Mouse (Mus musculus): ENCODE results near the gene 1700056E22Rik. TPM values are rescaled to one million over a fixed set of nuclear protein-coding genes. Genes with fewer than 3 reads are reported as not detected.

The 1700056E22Rik gene
- polyA plus RNA-seq, 1 experiment from 2014 or later = 1.1 TPM

- H3K4me2 ChIP-seq = no peak overlapping the region
- H3K36me3 ChIP-seq = no peaks in the 10 kb centered on the region
- WGBS = 75% methylated on average over 3 of the region's 3 CpGs
- H3K4me3 ChIP-seq = no peak overlapping the region
- no peaks in the 10 kb centered on the region for H3K9me3 ChIP-seq
- H3K27ac ChIP-seq = no peak overlapping the region
- H3K4me1 ChIP-seq = 0 out of 2 replicates have a peak, but pooled peaks cover 2% of the 10 kb centered on the region
- no peaks in the 10 kb centered on the region for H3K27me3 ChIP-seq
- ATAC-seq (ENCODE audit: borderline replicate concordance, extremely low read depth, low FRiP score, low TSS enrichment) = no peak
- H3K9ac ChIP-seq = no peak overlapping the region
Observed at GRCm38 (mm10) chr1:184014091-184014490, 20.0 kb downstream of the 1700056E22Rik start.

GRCm38 (mm10) chr1:184013106-184013505 is 21.0 kb downstream of the 1700056E22Rik start, which contains the start of gene Dusp10:
TSS of gene Dusp10 (plus strand) at chr1:184013302.
- H3K9ac ChIP-seq = no peak within 1 kb of the TSS
- no peak within 1 kb of the TSS for H3K27ac ChIP-seq
- H3K36me3 ChIP-seq = no peaks in the 10 kb centered on the region
- no peaks in the 10 kb centered on the region for H3K9me3 ChIP-seq
- WGBS = 74% methylated on average over 4 of the region's 4 CpGs
- H3K4me1 ChIP-seq = 0 out of 2 replicates have a peak, but pooled peaks cover 2% of the 10 kb centered on the region
- H3K4me2 ChIP-seq = no peak within 1 kb of the TSS
- no peaks in the 10 kb centered on the region for H3K27me3 ChIP-seq
- ATAC-seq (ENCODE audit: borderline replicate concordance, extremely low read depth, low FRiP score, low TSS enrichment) = no peak
- no peak within 1 kb of the TSS for H3K4me3 ChIP-seq

GRCm38 (mm10) chr1:184011311-184011710 is 22.8 kb downstream of the 1700056E22Rik start:
- no peak for ATAC-seq (ENCODE audit: borderline replicate concordance, extremely low read depth, low FRiP score, low TSS enrichment)
- no peaks in the 10 kb centered on the region for H3K36me3 ChIP-seq
- no peaks in the 10 kb centered on the region for H3K27me3 ChIP-seq
- no peak overlapping the region for H3K9ac ChIP-seq
- no peak overlapping the region for H3K27ac ChIP-seq
- H3K4me1 ChIP-seq = 0 out of 2 replicates have a peak, but pooled peaks cover 1% of the 10 kb centered on the region
- no peak overlapping the region for H3K4me3 ChIP-seq
- no peak overlapping the region for H3K4me2 ChIP-seq
- 94% methylated on average over 6 of the region's 6 CpGs for WGBS
- no peaks in the 10 kb centered on the region for H3K9me3 ChIP-seq

GRCm38 (mm10) chr1:184006086-184006485 is 28.0 kb downstream of the 1700056E22Rik start:
- Histone ChIP-seq H3K9ac (no peak overlapping the region), H3K4me1 (no peaks in the 10 kb centered on the region), H3K27me3 (no peaks in the 10 kb centered on the region), H3K9me3 (no peaks in the 10 kb centered on the region), H3K4me2 (no peak overlapping the region), H3K36me3 (no peaks in the 10 kb centered on the region), H3K27ac (no peak overlapping the region), H3K4me3 (no peak overlapping the region)
- ATAC-seq (ENCODE audit: borderline replicate concordance, extremely low read depth, low FRiP score, low TSS enrichment) = no peak

- Histone ChIP-seq H3K9ac (no peak overlapping the region), H3K27me3 (no peaks in the 10 kb centered on the region), H3K4me1 (no peaks in the 10 kb centered on the region), H3K36me3 (no peaks in the 10 kb centered on the region), H3K4me3 (no peak overlapping the region), H3K27ac (no peak overlapping the region), H3K9me3 (no peaks in the 10 kb centered on the region), H3K4me2 (no peak overlapping the region)
- 57% methylated on average over 6 of the region's 6 CpGs for WGBS
- ATAC-seq (ENCODE audit: borderline replicate concordance, extremely low read depth, low FRiP score, low TSS enrichment) = no peak
Observed at GRCm38 (mm10) chr1:184005315-184006058, 28.6 kb downstream of the 1700056E22Rik start.

GRCm38 (mm10) chr1:184004311-184004710 is 29.8 kb downstream of the 1700056E22Rik start:
- WGBS = 30% methylated on average over 2 of the region's 2 CpGs
- Histone ChIP-seq H3K4me1 (no peaks in the 10 kb centered on the region), H3K27me3 (no peaks in the 10 kb centered on the region), H3K4me2 (no peak overlapping the region), H3K9ac (no peak overlapping the region), H3K9me3 (no peaks in the 10 kb centered on the region), H3K27ac (no peak overlapping the region), H3K36me3 (no peaks in the 10 kb centered on the region), H3K4me3 (no peak overlapping the region)
- ATAC-seq (ENCODE audit: borderline replicate concordance, extremely low read depth, low FRiP score, low TSS enrichment) = no peak

GRCm38 (mm10) chr1:184002470-184002869 is 31.6 kb downstream of the 1700056E22Rik start:
- Histone ChIP-seq H3K27me3 (no peaks in the 10 kb centered on the region), H3K4me2 (no peak overlapping the region), H3K27ac (no peak overlapping the region), H3K4me3 (no peak overlapping the region), H3K9me3 (no peaks in the 10 kb centered on the region), H3K9ac (no peak overlapping the region), H3K36me3 (no peaks in the 10 kb centered on the region), H3K4me1 (no peaks in the 10 kb centered on the region)
- ATAC-seq (ENCODE audit: borderline replicate concordance, extremely low read depth, low FRiP score, low TSS enrichment) = no peak
- 76% methylated on average over 2 of the region's 2 CpGs for WGBS

GRCm38 (mm10) chr1:183997207-183997606 is 36.9 kb downstream of the 1700056E22Rik start:
- no peak for ATAC-seq (ENCODE audit: borderline replicate concordance, extremely low read depth, low FRiP score, low TSS enrichment)
- Histone ChIP-seq H3K36me3 (no peaks in the 10 kb centered on the region), H3K4me2 (no peak overlapping the region), H3K4me3 (no peak overlapping the region), H3K9me3 (no peaks in the 10 kb centered on the region), H3K4me1 (no peaks in the 10 kb centered on the region), H3K27ac (no peak overlapping the region), H3K9ac (no peak overlapping the region), H3K27me3 (no peaks in the 10 kb centered on the region)
- WGBS = 59% methylated on average over 2 of the region's 2 CpGs

GRCm38 (mm10) chr1:183991921-183992320 is 42.2 kb downstream of the 1700056E22Rik start:
- Histone ChIP-seq H3K27ac (no peak overlapping the region), H3K4me2 (no peak overlapping the region), H3K4me3 (no peak overlapping the region), H3K9ac (no peak overlapping the region), H3K36me3 (no peaks in the 10 kb centered on the region), H3K9me3 (no peaks in the 10 kb centered on the region), H3K27me3 (no peaks in the 10 kb centered on the region), H3K4me1 (no peaks in the 10 kb centered on the region)
- no peak for ATAC-seq (ENCODE audit: borderline replicate concordance, extremely low read depth, low FRiP score, low TSS enrichment)
- 85% methylated on average over 2 of the region's 2 CpGs for WGBS

GRCm38 (mm10) chr1:183987711-183988245 is 46.3 kb downstream of the 1700056E22Rik start:
- no peaks in the 10 kb centered on the region for H3K9me3 ChIP-seq
- no peak overlapping the region for H3K4me2 ChIP-seq
- no peak overlapping the region for H3K9ac ChIP-seq
- no peak overlapping the region for H3K27ac ChIP-seq
- no peaks in the 10 kb centered on the region for H3K27me3 ChIP-seq
- 83% methylated on average over 7 of the region's 7 CpGs for whole genome bisulfite sequencing
- H3K4me1 ChIP-seq = no peaks in the 10 kb centered on the region; the same call in 1 of the 2 replicates
- no peaks in the 10 kb centered on the region for H3K36me3 ChIP-seq
- no peak for ATAC-seq (ENCODE audit: borderline replicate concordance, extremely low read depth, low FRiP score, low TSS enrichment)
- H3K4me3 ChIP-seq = no peak overlapping the region
